Mouse (Mus musculus) stomach, postnatal 0 days (tissue): Measurements from ENCODE around the gene Lin9.

Experiments
- CTCF ChIP-seq: IDR thresholded peaks from 2 replicates; pipeline ENCODE4 v1.5.1; 2016; ENCODE audit warnings: antibody characterized with exemption, low read depth, mild to moderate bottlenecking, moderate library complexity
- EP300 ChIP-seq: optimal IDR thresholded peaks from 2 replicates; pipeline ENCODE3; 2016; ENCODE audit warnings: antibody characterized with exemption

DNA sequence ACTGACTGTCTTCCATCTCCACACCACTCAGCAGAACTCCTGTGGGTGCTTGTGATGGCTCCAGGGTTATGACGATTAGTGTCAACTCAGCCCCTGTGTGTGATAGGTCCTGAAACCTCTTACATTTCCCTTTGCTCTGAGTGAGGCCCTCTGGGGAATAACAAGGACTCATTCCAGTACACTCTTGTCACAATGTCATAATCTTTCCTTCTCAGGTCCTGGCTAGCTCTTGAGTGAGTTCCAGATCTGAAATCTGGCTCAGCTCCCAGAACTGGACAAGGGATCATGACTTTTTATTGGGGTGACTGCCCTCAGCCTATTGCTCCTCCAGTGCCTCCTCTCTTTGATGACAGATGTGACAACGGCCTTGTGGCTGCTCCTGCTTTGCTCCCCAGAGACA is 14.8 kb upstream of the Lin9 start:
- TF ChIP-seq CTCF (no peak), EP300 (no peak)
